ENCODE assay signal across 34 mouse cellular contexts in the genomic region with DNA sequence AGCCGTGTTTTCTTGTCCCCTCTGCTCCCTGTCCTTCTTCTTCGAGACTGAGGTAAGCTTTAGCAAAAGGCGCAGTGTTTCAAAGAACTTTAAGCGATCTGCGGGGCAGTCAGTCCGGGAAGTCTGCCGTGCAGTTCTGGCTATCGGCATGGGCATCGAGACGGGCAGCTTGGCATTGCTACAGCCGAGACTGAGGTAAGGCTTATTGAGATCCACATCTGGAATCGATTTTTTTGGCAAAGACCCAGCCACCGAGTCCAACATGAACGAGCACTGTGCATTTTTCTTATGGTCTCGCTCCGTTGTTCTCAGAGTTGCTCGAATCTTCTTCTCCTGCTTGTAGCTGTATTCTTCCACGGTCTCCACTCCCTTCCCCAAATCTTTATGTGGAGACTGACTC.
"Had no signal": no experiment of that assay in that cellular context is flagged by ENCODE, and none has a peak within 500 bp of the region (broad histone marks: within the 10 kb centered on the region; RNA-seq: fewer than 3 reads in every experiment).

No protein-coding gene starts in this region.

- DNase-seq: heart, postnatal 10 days; heart, postnatal 14 days; heart, postnatal 36 days; heart, postnatal 4 days; kidney, adult 11 months; kidney, adult 18-20 months; kidney, adult 2 months; kidney, adult 8-10 months; kidney, adult 9 months; kidney, postnatal 10 days; kidney, postnatal 14 days; kidney, postnatal 25 days; kidney, postnatal 36 days; kidney, postnatal 4 days; layer of hippocampus, adult 9-11 months; layer of hippocampus, postnatal 36 days had no signal

- H3K9me3 ChIP-seq: heart, embryonic 12.5 days; heart, embryonic 13.5 days; heart, embryonic 15.5 days; hindbrain, embryonic 10.5 days; hindbrain, embryonic 12.5 days; hindbrain, embryonic 13.5 days; hindbrain, embryonic 15.5 days; intestine, embryonic 15.5 days; kidney, embryonic 15.5 days had no signal

- H3K27me3 ChIP-seq: heart, embryonic 12.5 days; heart, embryonic 13.5 days; heart, embryonic 15.5 days; hindbrain, embryonic 12.5 days; hindbrain, embryonic 13.5 days; hindbrain, embryonic 15.5 days; intestine, embryonic 15.5 days; kidney, embryonic 15.5 days had no signal

- H3K27ac ChIP-seq: heart, embryonic 13.5 days; heart, embryonic 15.5 days; hindbrain, embryonic 10.5 days; hindbrain, embryonic 12.5 days; hindbrain, embryonic 13.5 days; hindbrain, embryonic 14.5 days; hindbrain, embryonic 15.5 days; hindbrain, postnatal 0 days; intestine, embryonic 15.5 days; kidney, embryonic 15.5 days; kidney, postnatal 0 days; layer of hippocampus, adult 2 months; left cerebral cortex, adult 2 months had no signal

- H3K9ac ChIP-seq: heart, embryonic 12.5 days; heart, embryonic 13.5 days; heart, embryonic 15.5 days; hindbrain, embryonic 12.5 days; hindbrain, embryonic 13.5 days; hindbrain, embryonic 14.5 days; hindbrain, embryonic 15.5 days; intestine, embryonic 15.5 days; kidney, embryonic 15.5 days had no signal

- ATAC-seq: hindbrain, embryonic 16.5 days; hindbrain, postnatal 0 days; inflammation-experienced regulatory T-cells, adult 6 months; intestine, embryonic 15.5 days; intestine, embryonic 16.5 days; intestine, postnatal 0 days had no signal

- H3K4me3 ChIP-seq: heart, embryonic 12.5 days; heart, embryonic 13.5 days; heart, embryonic 15.5 days; hindbrain, embryonic 10.5 days; hindbrain, embryonic 12.5 days; hindbrain, embryonic 13.5 days; hindbrain, embryonic 15.5 days; intestine, embryonic 15.5 days; kidney, embryonic 15.5 days; layer of hippocampus, adult 2 months; left cerebral cortex, adult 2 months had no signal

- H3K4me2 ChIP-seq: heart, embryonic 12.5 days; heart, embryonic 13.5 days; heart, embryonic 15.5 days; hindbrain, embryonic 12.5 days; hindbrain, embryonic 13.5 days; hindbrain, embryonic 14.5 days; hindbrain, embryonic 15.5 days; intestine, embryonic 15.5 days; kidney, embryonic 15.5 days had no signal
